Mouse (Mus musculus): Measurements from ENCODE around the gene Fam131c.

Gene Fam131c

DNA sequence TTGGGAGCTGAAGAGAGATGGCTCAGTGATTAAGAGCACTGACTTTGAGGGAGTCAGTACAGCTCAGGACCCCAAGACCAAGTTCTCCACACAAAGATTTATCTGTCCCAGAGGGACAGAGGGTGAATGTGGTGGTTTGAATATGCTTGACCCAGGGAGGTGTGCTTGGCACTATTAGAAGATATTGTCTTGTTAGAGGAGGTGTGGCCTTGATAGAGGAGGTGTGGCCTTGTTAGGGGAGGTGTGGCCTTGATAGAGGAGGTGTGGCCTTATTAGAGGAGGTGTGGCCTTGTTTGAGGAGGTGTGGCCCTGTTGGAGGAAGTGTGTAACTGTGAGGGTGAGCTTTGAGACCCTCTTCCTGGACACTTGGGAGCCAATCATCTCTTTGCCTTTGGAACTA is 10.2 kb upstream of the Fam131c start:
- peak; percentile 72 for DNase-seq (ENCODE audit: low read depth, low spot score)

DNA sequence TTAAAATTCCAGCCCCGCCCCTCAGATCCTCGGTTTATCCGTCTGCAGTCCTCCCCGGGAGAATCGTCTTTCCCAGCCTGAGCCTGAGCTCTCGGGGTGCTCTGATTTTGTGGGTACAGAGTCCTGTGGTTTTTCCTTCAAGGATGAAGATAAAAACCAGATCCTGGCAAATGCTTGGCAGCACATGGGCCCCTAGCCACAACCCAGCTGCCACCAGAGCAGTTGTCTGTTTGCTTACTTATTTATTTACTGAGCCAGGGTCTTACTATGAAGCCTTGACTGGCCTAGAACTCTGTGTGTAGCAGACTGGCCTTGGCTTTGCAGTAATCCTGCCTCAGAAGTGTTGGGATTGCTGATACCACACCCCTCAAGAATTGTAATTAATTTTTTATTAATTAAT is 8.8 kb upstream of the Fam131c start:
- no peak for DNase-seq (ENCODE audit: low read depth, low spot score)

DNA sequence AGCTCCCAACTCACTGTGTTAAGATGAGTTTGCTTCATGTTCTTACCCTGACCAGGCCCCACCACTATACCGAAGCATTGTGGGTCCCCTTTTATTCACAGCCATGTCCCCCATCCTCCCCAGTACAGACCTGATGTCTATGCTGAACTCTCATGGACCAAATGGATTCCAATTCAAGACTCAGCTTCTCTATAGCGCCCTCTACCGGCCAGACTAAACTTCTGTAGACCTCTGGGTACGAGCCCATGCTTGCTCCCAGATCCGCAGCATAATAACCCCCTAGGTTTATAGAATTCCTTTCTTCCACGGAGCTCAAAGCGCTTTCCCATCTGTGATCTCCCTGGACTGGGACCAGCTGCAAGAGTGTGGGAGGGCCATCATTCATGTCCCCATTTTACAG is 7.2 kb upstream of the Fam131c start:
- DNase-seq (ENCODE audit: low read depth, low spot score), result peak; percentile 86

DNA sequence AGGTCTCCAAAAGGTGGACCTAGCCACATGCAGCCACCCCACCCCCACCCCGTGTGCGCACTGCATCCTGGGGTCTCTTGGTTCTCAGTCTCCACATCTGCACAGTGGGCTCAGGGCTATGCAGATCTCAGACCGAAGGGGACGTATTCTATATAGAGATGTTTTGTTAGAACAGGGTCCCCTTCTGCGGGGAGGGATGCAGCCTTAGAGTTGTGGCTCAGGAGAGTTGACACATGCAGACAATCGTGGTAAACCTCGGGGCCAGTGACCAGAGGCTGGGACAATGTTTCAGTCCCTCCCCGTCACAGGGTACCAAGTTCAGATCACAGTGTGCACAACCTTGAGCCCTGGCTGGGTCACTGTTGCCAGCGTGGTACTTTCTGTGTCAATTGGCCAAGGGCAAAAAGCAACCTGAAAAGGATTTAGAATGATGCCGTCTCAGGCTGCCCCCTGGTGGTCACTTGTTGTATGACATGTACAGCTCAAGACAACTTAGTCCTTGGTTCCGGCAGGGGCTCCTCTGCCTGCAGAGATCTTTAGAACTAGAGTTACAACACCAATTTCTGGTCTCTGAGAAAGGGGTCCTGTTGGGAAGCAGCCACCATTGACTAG is 5.0 kb upstream of the Fam131c start:
- peak; percentile 84 for DNase-seq (ENCODE audit: low read depth, low spot score)

DNA sequence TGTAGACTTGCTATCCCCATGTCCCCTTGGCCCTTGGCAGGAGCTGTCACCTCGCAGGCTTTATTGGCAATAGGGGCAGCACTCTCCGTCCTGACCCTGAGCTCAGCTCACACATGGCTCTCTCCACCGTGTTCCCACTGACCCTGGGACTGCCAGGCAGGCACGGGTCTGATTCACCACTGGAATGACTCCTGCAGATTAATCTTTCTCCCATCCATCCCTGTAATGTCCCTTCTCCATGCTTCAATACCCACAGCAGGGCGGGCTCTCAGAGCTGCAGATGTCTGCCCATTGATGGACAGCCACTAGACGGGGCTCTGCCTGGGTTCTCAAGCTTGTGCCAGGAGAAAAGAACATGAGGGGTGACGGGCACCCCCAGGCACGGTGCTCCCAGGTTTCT is 2.9 kb upstream of the Fam131c start:
- DNase-seq (ENCODE audit: low read depth, low spot score), result no peak

DNA sequence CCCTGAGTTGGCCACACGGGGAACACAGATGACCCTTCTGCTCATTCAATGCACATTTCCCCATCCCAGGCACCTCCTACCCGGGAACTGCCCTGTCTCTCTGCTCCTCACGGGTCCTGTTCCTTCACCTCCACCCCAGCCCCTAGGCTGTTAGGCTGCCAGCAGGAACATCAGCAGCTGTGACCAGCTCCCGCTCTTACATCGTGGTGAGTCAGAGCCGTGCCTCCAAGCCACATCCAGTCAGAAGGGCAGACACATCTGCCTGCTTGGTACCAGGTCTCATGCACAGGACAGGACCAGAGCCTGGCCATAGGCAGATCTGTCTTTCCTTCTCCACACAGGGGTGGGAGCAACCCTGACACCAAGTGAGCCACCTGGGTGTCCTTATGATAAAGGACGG is 2.1 kb upstream of the Fam131c start:
- DNase-seq (ENCODE audit: low read depth, low spot score), result no peak

DNA sequence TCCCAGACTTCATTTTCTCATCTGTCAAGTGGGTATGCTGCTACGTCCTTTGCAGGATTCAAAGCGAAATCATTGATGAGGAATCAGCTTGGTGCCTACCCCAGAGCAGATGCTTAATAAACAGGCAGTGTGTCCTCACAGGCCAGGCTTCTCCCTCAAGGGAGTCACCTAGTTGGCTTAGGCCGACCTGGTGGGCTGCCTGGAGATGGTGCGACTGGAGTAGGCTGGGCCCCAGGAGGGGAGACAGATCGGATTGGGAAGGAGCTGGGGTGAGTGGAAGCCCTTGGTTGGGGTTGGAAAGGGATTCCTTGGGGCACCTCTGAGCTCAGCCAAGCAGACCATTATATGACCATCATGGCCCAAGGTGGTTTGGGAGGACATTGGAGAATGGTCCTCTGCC is 4.4 kb downstream of the Fam131c start:
- no peak for DNase-seq (ENCODE audit: low read depth, low spot score)

DNA sequence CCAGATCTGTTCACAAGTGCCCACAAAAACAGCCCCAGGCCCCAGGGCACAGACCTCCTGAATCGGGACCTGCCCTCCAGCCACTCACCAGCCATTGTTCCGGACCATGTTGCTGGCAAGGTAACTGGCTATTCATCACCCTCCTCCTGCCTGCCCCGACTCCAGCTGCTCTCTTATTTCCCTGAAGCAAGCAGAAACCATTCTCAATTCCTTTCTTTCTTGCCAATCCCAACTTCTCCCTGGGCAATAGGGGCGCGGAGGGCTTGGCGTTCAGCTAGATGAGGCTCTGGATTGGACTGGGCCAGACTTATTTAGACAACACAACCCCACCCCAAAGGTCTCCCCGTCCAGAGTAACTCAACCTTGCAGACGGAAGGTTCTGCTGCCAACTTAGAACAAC is 11.7 kb downstream of the Fam131c start:
- no peak for DNase-seq (ENCODE audit: low read depth, low spot score)

DNA sequence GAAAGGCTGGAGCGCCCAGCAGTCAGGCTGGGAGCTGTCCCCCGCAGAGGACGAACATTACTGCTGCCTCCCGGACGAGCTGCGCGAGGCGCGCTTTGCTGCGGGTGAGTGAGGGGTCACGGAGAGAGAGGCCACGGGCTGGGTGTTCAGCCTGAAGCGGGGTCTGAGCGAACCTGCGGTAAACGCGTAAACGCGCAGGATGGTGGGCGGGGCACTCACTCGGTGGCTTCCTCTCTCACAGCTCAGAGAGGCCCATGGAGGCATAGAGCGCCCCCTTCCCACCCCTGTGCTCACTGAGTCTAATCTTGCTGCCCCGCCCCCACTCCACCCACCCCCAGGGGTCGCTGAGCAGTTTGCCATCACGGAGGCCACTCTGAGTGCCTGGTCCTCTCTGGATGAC is 14.4 kb downstream of the Fam131c start:
- no peak for DNase-seq (ENCODE audit: low read depth, low spot score)

DNA sequence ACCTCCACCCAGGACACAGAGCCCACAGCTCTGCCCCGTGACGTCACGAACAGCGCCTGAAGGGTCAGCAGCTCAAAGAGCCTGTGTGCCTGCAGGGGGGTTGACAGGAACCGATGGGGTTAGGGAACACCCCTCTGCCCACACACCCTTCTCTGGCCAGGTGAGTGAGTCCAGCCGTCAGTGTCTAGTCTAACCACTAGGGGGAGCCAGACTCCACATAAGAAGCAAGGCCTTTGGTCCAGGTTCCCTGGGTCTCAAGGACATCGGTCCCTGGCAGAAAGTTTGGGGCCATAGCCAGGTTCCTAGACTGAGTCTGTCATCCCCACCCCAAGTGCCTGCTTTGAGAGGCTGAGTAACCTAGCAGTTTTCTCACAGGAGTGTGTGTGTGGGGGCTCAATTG is 17.3 kb downstream of the Fam131c start:
- DNase-seq (ENCODE audit: low read depth, low spot score), result peak; percentile 92

DNA sequence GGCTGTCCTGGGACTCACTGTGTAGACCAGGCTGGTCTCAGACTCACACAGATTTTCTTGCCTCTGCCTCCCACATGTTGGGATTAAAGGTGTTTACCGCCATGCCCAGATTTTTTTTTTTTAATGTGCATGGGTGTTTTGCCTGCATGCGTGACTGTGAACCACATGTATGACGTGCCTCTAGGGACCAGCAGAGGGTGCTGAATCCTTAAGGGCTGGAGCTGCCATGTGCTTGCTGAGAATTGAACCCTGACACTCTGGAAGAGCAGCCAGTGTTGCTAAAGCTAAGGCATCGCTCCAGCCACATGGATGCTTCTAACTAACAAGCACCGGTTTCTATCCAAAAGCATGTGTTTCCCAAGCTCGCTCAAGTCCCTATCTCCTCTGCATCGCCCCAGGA is 18.1 kb downstream of the Fam131c start:
- DNase-seq (ENCODE audit: low read depth, low spot score), result peak; percentile 50

DNA sequence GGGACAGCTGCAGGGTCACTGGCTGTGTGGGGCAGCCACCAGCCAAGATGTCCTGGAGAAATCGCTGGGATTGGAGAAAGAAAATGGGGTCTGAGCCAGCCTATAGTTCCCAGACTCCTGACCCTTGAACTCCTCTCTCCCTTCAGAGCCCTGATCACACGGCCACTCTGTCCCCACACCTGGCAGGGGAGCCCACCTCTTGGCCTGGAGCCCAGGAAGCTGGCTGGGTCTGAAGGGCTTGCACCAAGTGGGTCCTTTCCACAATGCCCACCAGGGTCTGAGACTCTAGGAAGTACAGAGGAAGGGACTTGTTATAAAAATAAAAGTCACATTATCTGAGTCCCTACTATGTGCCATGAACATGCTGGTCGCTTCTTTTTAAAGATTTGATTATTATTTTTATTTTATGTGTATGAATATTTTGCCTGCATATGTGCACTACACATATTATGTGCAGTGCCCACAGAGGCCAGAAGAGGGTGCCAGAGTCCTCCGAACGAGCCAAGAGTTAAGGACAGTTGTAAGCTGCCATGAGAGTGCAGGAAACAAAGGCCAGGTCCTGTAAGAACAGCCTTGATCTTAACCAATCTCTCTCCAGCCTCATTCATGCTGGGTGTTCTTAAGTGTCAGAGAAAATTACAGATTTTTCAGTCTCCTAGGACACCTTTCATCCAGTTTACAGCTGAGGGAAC is 19.2 kb downstream of the Fam131c start:
- DNase-seq (ENCODE audit: low read depth, low spot score), result peak; percentile 72

DNA sequence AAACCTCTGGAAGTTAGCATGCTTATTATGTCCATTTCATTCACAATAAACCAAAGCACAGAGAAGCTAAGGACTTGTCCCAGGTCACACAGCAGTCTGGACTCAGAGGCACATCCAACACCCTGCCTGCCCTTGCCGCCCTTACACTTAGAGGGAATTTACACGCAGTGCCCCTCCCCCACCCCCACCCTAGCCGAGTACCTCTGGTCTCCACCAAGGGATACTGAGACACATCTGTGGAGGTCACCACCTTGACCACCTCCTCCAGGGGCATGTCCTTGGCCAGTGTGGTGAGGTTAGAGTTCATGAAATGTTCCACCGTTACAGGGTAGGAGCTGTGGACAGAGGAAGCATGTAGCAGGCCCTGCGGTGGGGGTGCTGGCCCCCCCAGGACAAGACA is 19.9 kb downstream of the Fam131c start:
- no peak for DNase-seq (ENCODE audit: low read depth, low spot score)

DNA sequence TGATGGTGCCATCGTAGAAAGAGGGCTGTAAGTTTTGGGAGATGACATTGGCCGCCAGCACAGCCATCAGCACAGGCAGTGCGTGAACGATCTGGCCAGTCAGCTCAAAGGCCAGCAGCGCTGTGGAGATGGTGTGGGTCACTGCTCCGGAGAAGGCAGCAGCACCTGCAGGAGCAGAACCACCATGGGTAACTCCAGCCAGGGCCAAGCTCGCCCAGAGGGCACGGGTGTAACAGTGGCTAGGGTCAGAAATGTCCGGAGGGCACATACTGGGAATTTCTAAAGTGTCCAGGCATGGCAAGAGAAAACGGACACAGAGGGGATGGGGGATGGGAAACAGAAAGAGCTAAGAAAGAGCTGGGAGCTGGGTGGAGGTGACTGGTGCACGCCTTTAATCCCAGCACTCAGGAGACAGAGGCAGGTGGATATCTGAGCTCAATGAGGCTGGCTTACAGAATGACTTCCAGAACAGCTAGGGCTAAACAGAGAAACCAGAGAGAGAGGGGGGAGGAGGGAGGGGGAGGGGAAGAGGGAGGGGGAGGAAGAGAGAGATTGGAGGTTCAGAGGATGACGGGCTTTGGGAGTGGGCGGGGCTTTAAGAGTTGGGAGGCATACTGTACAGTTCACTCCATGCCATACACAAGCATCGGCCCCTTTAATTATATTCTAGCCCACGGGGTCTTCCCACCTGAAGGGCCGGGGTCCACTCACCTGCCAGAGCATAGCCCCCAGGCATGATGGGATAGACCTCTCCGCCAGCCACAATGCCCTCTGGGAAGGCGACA is 21.5 kb downstream of the Fam131c start:
- peak; percentile 50 for DNase-seq (ENCODE audit: low read depth, low spot score)

DNA sequence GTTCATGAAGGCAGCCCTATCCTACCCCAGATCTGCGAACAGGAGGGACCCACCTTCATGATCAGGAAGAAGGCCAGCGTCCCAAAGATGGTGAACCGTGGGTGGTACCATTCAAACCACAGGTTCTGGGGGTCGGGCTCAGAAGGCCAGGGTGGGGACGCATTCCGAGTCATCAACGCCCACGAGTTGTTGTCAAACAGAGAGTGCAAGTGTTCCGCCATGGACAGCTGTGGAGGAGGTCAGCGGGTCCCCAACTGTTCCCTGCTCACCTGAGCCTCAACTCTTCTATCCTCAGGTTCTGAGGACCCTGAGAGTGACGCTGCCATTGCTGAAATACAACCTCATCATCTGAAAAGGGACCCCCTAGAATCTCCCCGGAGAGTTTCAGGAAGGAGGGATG is 23.3 kb downstream of the Fam131c start:
- DNase-seq (ENCODE audit: low read depth, low spot score), result no peak

DNA sequence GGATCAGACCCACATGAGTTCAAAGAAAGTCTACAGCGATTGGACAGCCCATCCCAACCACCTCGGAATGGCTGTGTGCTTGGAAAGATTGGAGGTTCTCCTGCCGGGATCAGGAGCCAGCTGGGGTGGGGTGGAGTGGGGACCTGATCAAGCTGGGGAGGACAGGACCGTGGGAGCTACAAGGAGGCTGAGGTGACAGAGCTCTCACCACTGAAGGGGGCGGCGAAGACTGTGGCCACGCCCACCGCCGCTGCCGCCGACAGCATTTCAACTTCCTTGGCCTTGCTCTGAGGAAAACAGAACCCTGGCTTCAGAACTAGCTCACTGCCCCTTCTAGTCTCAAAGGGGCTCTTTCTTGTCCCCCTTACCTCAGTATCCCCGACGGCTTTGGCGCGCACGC is 26.7 kb downstream of the Fam131c start:
- DNase-seq (ENCODE audit: low read depth, low spot score), result peak; percentile 33

DNA sequence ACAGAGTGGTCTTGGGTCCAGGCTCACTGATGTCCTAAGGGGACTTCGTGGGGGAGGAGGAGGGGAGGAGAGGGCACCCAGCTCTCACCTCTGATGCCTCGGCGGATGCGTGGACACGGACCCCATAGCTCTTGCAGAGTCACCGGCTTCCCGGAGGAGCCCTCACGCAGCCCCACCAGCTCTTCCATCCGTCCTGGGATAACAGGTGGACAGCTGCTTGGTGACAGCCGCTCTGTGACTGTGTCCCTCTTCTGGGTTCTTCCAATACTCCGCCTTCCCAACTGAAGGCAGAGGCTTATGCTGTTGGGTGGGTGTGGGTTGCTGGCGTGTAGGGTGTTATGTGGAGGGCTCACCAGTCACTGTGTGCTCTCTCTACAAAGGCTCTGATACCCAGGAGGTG is 29.8 kb downstream of the Fam131c start:
- no peak for DNase-seq (ENCODE audit: low read depth, low spot score)

DNA sequence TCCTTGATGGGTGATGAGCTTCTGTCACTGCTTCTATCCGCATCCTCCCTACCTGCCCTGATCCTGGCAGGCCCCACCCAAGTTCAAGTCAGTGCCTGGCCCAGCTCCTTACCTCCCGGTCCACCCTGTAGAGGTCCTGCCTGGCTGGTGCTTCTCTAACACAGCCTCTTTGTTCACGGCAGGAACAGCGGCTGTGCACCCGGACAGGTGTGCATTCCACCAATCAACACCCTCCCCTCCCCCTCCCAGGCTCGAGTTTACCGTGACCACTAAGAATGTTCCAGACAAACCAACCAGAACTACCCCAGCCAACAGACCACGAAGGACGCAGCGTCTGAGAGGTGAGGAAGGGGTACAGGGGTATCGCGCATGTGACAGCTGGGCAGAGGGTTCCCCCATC is 30.5 kb downstream of the Fam131c start, which contains the start of gene Clcnka:
Gene Clcnka (minus strand): TSS at position 180 of the 400 bp plus-strand sequence.
- no peak for DNase-seq (ENCODE audit: low read depth, low spot score)

DNA sequence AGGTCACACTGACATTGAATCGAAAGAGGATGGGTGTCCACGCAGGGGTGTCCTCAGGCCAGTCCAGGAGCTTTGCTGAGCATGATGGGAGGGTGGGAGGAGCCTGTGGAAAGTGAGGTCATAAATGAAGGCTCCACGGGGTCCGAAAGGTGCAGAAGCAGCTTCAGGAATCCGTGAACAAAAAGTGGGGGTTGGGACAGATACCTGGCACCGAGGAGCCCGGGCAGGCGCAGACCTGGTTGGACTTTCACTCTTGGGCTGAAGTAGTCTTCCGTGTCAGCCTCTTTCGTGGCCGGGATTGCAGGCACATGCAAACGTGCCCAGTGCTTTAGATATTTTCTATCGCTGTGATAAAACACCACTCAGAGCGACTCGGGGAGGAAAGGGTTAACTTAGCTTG is 32.2 kb downstream of the Fam131c start:
- DNase-seq (ENCODE audit: low read depth, low spot score), result no peak

DNA sequence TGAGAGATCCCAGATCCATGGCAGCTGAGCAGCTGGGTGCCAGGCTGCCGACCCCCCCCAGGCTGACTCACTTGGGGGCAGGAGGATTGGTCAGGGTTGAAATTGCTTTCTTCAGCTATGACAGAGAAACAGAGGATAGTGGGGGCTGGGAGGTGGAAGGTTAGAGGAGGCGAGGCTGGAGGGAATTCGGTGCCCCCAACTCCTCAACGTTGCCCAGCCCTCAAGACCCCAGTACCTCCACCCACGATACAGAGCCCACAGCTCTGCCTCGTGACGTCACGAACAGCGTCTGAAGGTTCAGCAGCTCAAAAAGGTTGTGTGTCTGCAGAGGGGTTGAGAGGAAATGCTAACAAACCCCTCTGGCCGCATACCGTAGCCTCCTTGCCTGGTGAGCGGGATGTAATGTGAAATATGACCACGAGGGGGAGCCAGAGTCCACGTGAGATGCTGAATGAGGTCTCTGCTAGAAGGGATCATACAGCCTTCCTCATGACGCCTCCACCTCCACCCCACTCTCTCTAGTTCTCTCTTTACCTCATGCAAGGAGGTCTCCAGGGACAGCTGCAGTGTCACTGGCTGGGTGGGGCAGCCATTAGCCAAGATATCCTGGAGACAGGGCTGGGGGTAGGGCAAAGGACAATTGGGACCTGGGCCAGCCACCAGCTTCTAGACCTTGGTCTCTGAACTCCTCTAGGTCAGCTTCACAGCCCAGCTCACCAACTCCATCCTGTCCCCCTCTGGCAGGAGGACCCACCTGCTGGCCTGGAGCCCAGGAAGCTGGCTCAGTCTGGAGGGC is 36.7 kb downstream of the Fam131c start:
- DNase-seq (ENCODE audit: low read depth, low spot score), result peak; percentile 85

DNA sequence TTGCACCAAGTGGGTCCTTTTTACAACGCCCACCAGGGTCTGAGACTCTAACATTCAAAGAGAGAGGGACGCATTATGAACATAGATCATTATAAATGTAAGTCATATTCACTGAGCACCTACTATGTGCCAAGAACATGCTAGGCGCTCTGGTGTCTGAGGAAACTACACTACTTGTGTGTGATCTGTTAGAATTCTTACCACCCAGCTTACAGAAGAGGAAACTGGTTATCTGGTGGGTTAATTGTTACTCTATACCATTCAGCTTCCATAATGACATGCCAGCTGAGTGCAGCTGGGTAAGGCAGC is 37.2 kb downstream of the Fam131c start:
- DNase-seq (ENCODE audit: low read depth, low spot score), result no peak

All from ES-CJ7 (cell line).